Mouse (Mus musculus): ENCODE data around the gene Rsbn1. TPM values are rescaled to one million over a fixed set of nuclear protein-coding genes. Genes with fewer than 3 reads are reported as not detected.
A peak's percentile ranks its signal among the peaks of the same experiment; 100 is the strongest.

Rsbn1 gene
- polyA plus RNA-seq, 1 experiment from 2014 or later: 4.2 TPM

DNA sequence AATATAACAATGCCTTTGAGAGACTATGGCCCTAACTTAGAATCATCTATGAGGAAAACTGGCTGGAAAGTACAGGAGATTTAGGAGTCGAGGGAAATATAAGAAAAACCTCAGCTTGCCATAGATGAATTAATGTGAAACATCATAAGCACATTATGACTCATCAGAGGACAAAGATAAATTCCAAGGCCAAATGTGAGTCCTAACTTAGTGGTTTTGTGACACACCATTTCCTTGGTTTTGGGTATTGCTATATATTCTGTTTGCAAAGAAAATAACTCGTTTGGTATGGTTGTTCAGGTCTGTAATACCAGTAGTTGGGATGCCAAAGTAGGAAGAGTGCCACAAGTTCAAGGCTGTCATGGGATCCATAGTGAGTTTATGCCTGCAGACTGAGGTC is 5.1 kb upstream of the Rsbn1 start:
- H3K9ac ChIP-seq: no peak overlapping the region
- 0 out of 2 replicates have a peak, but pooled peaks cover 3% of the 10 kb centered on the region for H3K27me3 ChIP-seq
- peaks cover 7% of the 10 kb centered on the region for H3K4me1 ChIP-seq (replicated peaks)
- no peak overlapping the region for H3K4me2 ChIP-seq
- no peak overlapping the region for H3K4me3 ChIP-seq (replicated peaks)
- DNase-seq (no peak), ATAC-seq (ENCODE audit: low read depth) (no peak)
- H3K36me3 ChIP-seq: no peaks in the 10 kb centered on the region
- no peak overlapping the region for H3K27ac ChIP-seq
- H3K9me3 ChIP-seq (replicated peaks): no peaks in the 10 kb centered on the region
- WGBS (ENCODE audit: insufficient replicate concordance): 53% methylated on average over 2 of the region's 2 CpGs

GRCm38 (mm10) chr3:103913451-103913961 is 414 bp upstream of the Rsbn1 start:
- Histone ChIP-seq H3K27me3 (no peaks in the 10 kb centered on the region), H3K4me3 (replicated peaks) (peak overlapping the region; percentile 99), H3K9me3 (replicated peaks) (no peaks in the 10 kb centered on the region), H3K9ac (peak overlapping the region; percentile 99), H3K27ac (peak overlapping the region; percentile 95), H3K4me1 (replicated peaks) (peaks cover 23% of the 10 kb centered on the region), H3K4me2 (peak overlapping the region; percentile 78), H3K36me3 (no peaks in the 10 kb centered on the region)
- 3% methylated on average over 11 of the region's 11 CpGs for WGBS (ENCODE audit: insufficient replicate concordance)
- peak; percentile 53 for DNase-seq
- peak; percentile 34; the same call in 1 of the 2 replicates for ATAC-seq (ENCODE audit: low read depth)

- peak; percentile 22 for ATAC-seq (ENCODE audit: low read depth)
- Histone ChIP-seq H3K4me2 (peak overlapping the region; percentile 78), H3K27me3 (no peaks in the 10 kb centered on the region), H3K4me1 (replicated peaks) (peaks cover 27% of the 10 kb centered on the region), H3K27ac (peak overlapping the region; percentile 95), H3K9ac (peak overlapping the region; percentile 99), H3K36me3 (peaks cover 4% of the 10 kb centered on the region; the same call in 1 of the 2 replicates), H3K9me3 (replicated peaks) (no peaks in the 10 kb centered on the region), H3K4me3 (replicated peaks) (peak overlapping the region; percentile 99)
- peak; percentile 48 for DNase-seq
- WGBS (ENCODE audit: insufficient replicate concordance): under 1% methylated on average over 60 of the region's 60 CpGs
Measured at GRCm38 (mm10) chr3:103914732-103915508, 1.0 kb downstream of the Rsbn1 start.

DNA sequence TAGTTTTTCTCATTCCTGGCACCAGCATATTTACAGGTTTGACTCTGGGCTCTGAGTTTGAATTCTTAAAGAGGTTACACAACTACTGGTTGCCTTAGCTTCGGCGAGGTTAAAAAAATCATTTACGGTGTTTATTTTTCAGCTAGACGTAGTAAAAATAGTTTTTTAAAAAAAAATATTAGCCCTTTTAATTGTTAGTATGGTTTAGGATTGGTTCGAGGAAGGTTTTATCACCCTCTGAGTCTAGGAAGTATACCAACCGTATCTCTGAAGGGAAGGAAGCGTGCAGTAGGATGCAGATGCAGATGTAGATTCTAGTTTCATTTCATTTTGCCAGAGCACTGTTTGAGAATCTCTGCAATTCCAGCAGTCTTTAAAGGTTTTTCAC is 1.6 kb downstream of the Rsbn1 start:
- Histone ChIP-seq H3K4me3 (replicated peaks) (peak overlapping the region; percentile 99), H3K27ac (peak overlapping the region; percentile 95), H3K36me3 (peaks cover 6% of the 10 kb centered on the region; the same call in 1 of the 2 replicates), H3K27me3 (no peaks in the 10 kb centered on the region), H3K9ac (peak overlapping the region; percentile 99), H3K4me1 (replicated peaks) (peaks cover 30% of the 10 kb centered on the region), H3K4me2 (peak overlapping the region; percentile 78), H3K9me3 (replicated peaks) (no peaks in the 10 kb centered on the region)
- ATAC-seq (ENCODE audit: low read depth) (no peak), DNase-seq (no peak)
- WGBS (ENCODE audit: insufficient replicate concordance): 2% methylated on average over 7 of the region's 7 CpGs

- Histone ChIP-seq H3K27me3 (no peaks in the 10 kb centered on the region), H3K4me1 (replicated peaks) (peaks cover 33% of the 10 kb centered on the region), H3K9me3 (replicated peaks) (no peaks in the 10 kb centered on the region), H3K4me2 (peak overlapping the region; percentile 78), H3K9ac (peak overlapping the region; percentile 66), H3K4me3 (replicated peaks) (peak overlapping the region; percentile 99), H3K36me3 (peaks cover 6% of the 10 kb centered on the region; the same call in 1 of the 2 replicates), H3K27ac (peak overlapping the region; percentile 66)
- 8% methylated on average over 5 of the region's 5 CpGs for whole genome bisulfite sequencing (ENCODE audit: insufficient replicate concordance)
- DNase-seq (no peak), ATAC-seq (ENCODE audit: low read depth) (no peak)
Measured at GRCm38 (mm10) chr3:103916205-103916838, 2.4 kb downstream of the Rsbn1 start.

DNA sequence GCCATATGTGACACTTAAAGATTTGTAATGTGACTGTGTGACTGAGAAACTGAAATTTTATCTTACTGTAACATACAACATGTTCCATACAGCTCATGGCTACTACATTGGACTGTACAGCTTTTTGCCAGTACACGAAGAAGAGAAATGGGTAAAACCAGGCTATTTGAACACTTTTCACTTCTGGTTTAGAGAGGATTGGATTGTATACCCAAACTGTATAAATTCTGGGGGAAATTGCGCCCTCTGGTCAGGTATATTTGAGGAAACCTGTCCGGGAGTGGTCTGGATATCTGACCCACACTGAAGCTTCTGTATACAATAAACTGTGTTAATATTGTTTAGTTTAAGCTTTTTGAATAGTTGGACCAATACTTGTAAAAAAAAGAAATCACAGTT is 2.9 kb downstream of the Rsbn1 start:
- no peaks in the 10 kb centered on the region for H3K9me3 ChIP-seq (replicated peaks)
- H3K4me1 ChIP-seq (replicated peaks): peaks cover 37% of the 10 kb centered on the region
- peak overlapping the region; percentile 66 for H3K27ac ChIP-seq
- H3K4me3 ChIP-seq (replicated peaks): peak overlapping the region; percentile 99
- WGBS (ENCODE audit: insufficient replicate concordance): 26% methylated on average over 3 of the region's 3 CpGs
- H3K27me3 ChIP-seq: no peaks in the 10 kb centered on the region
- DNase-seq: no peak
- H3K9ac ChIP-seq: peak overlapping the region; percentile 66
- no peak for ATAC-seq (ENCODE audit: low read depth)
- peaks cover 6% of the 10 kb centered on the region; the same call in 1 of the 2 replicates for H3K36me3 ChIP-seq
- peak overlapping the region; percentile 78 for H3K4me2 ChIP-seq

GRCm38 (mm10) chr3:103920094-103920493 is 6.2 kb downstream of the Rsbn1 start:
- no peaks in the 10 kb centered on the region for H3K9me3 ChIP-seq (replicated peaks)
- no peaks in the 10 kb centered on the region for H3K27me3 ChIP-seq
- H3K4me3 ChIP-seq (replicated peaks): no peak overlapping the region
- H3K9ac ChIP-seq: no peak overlapping the region
- DNase-seq (no peak), ATAC-seq (ENCODE audit: low read depth) (peak; percentile 54)
- H3K36me3 ChIP-seq: peaks cover 6% of the 10 kb centered on the region; the same call in 1 of the 2 replicates
- H3K27ac ChIP-seq: peak overlapping the region; percentile 15; the same call in 1 of the 2 replicates
- 71% methylated on average over 1 of the region's 1 CpGs for WGBS (ENCODE audit: insufficient replicate concordance)
- no peak overlapping the region for H3K4me2 ChIP-seq
- H3K4me1 ChIP-seq (replicated peaks): peaks cover 55% of the 10 kb centered on the region

- no peaks in the 10 kb centered on the region for H3K27me3 ChIP-seq
- no peak overlapping the region for H3K9ac ChIP-seq
- DNase-seq (no peak), ATAC-seq (ENCODE audit: low read depth) (no peak)
- H3K36me3 ChIP-seq: peaks cover 6% of the 10 kb centered on the region; the same call in 1 of the 2 replicates
- H3K4me3 ChIP-seq (replicated peaks): no peak overlapping the region
- no peak overlapping the region for H3K4me2 ChIP-seq
- no peaks in the 10 kb centered on the region for H3K9me3 ChIP-seq (replicated peaks)
- no peak overlapping the region for H3K27ac ChIP-seq
- 52% methylated on average over 3 of the region's 3 CpGs for WGBS (ENCODE audit: insufficient replicate concordance)
- peaks cover 35% of the 10 kb centered on the region for H3K4me1 ChIP-seq (replicated peaks)
Measured at GRCm38 (mm10) chr3:103925302-103925701, 11.4 kb downstream of the Rsbn1 start.

GRCm38 (mm10) chr3:103927511-103927910 is 13.6 kb downstream of the Rsbn1 start:
- no peaks in the 10 kb centered on the region for H3K9me3 ChIP-seq (replicated peaks)
- no peaks in the 10 kb centered on the region for H3K27me3 ChIP-seq
- DNase-seq: no peak
- peaks cover 19% of the 10 kb centered on the region for H3K36me3 ChIP-seq
- H3K4me3 ChIP-seq (replicated peaks): no peak overlapping the region
- H3K4me2 ChIP-seq: no peak overlapping the region
- no peak overlapping the region for H3K9ac ChIP-seq
- H3K27ac ChIP-seq: no peak overlapping the region
- peaks cover 24% of the 10 kb centered on the region for H3K4me1 ChIP-seq (replicated peaks)
- 0 out of 2 replicates have a peak, but pooled peaks have one; percentile 58 for ATAC-seq (ENCODE audit: low read depth)
- WGBS (ENCODE audit: insufficient replicate concordance): 59% methylated on average over 6 of the region's 6 CpGs

DNA sequence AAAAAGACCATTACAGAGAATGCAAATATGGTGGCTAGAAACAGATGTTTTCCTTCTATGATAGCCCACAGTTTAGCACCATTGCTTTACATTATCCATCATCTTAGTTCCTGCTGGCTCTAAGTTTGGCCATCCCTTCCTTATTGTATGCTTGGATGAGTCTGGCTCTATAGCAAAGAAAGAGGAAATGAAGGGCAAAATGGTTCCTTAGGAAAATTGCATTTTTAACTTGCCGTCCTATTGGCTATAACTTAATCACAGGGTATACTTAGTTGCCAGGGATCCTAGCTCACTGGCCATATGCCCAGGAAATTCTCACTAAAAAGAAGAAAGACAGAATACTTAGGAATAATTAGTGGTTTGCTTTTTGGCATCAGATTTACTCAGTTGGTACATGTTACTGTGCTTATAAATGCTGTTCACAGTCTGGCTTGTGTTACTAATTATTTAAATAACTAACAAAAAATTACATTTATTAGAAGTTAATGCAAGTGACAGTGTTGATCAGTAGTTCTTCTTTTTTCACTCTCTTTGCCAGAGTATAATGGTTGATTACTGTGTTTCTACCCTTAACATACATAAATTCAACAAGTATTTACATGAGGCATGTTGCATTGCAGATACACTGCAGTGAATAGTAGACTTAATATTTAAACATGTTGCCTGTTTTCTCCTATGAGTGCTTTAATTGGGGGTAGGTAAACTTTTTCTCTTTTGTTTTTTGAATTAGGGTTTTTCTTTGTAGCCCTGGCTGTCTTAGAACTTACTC is 31.1 kb downstream of the Rsbn1 start:
- no peaks in the 10 kb centered on the region for H3K27me3 ChIP-seq
- 67% methylated on average over 1 of the region's 1 CpGs for WGBS (ENCODE audit: insufficient replicate concordance)
- ATAC-seq (ENCODE audit: low read depth): no peak

More for the DNA sequence above, 31.1 kb downstream of the Rsbn1 start:
- Histone ChIP-seq H3K4me3 (replicated peaks) (no peak overlapping the region), H3K36me3 (peaks cover 6% of the 10 kb centered on the region; the same call in 1 of the 2 replicates), H3K27ac (no peak overlapping the region), H3K9me3 (replicated peaks) (no peaks in the 10 kb centered on the region), H3K4me2 (no peak overlapping the region), H3K4me1 (replicated peaks) (0 out of 2 replicates have a peak, but pooled peaks cover 5% of the 10 kb centered on the region), H3K9ac (no peak overlapping the region)
- no peak for DNase-seq
